Mouse (Mus musculus): ENCODE measurements around the gene Ccrl2. TPM values are rescaled to one million over a fixed set of nuclear protein-coding genes. Genes with fewer than 3 reads are reported as not detected.

Ccrl2 gene
- polyA plus RNA-seq, 1 experiment, result 13.8 TPM

DNA sequence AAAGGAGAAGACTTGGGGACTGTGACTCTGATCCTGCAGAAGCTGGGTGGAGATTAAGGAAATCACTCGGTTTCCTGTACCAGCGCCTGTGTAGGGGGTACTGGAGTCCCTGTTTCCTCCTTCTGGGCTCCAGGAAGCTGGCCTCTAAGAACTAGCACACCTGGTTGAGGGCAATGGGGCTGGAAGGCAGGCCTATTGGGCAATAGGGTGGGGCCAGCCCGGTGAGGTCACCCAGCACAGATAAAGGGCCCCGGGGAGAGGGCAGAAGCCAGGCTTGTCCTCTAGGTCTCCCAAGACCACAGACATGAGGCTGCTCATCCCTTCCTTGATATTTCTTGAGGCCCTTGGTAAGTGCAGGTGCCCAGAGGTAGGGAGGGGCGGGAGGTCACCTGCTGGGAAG lies 38.3 kb downstream of the Ccrl2 start, which contains the start of gene Ltf:
Gene Ltf, plus strand, starts transcription at position 250 of the 400 bp plus-strand sequence.
- Histone ChIP-seq H3K27ac (ENCODE audit: insufficient read depth, low read depth, low read length) (no peak within 1 kb of the TSS), H3K4me1 (ENCODE audit: control insufficient read depth, insufficient read depth, low read length) (no peaks in the 10 kb centered on the region), H3K36me3 (ENCODE audit: control insufficient read depth, insufficient read depth, low read length) (no peaks in the 10 kb centered on the region), H3K27me3 (replicated peaks; ENCODE audit: control insufficient read depth, insufficient read depth, low read length) (no peaks in the 10 kb centered on the region), H3K4me3 (ENCODE audit: insufficient read depth, low read depth, low read length) (no peak within 1 kb of the TSS)
- DNase-seq, result no peak
- WGBS, result 82% methylated on average over 5 of the region's 5 CpGs
- TF ChIP-seq CTCF (conservative IDR thresholded peaks at IDR 0.05; ENCODE audit: insufficient read depth, insufficient read length, low read depth, low read length) (no peak), POLR2A (IDR thresholded peaks at IDR 0.05; ENCODE audit: low read depth, low read length) (no peak)

DNA sequence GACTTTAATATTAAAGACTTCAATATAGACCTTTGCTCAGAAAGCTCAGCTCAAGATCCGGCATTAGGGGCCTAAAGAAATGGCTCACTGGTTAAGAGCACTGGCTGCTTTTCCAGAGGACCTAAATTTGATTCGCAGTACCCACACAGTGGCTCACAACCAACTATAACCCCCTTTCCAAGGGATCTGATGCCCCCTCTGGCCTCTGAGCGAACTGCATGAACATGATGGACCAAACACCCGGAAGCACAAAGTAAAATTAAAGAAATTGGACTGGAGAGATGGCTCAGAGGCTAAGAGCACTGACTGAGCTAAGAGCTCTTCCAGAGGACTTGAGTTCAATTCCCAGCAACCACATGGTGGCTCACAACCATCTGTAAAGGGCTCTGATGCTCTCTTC lies 41.7 kb downstream of the Ccrl2 start:
- H3K27ac ChIP-seq (ENCODE audit: insufficient read depth, low read depth, low read length), result no peak overlapping the region
- no peak overlapping the region for H3K4me3 ChIP-seq (ENCODE audit: insufficient read depth, low read depth, low read length)
- 0 out of 2 replicates have a peak, but pooled peaks have one; percentile 5 for TF ChIP-seq CTCF (conservative IDR thresholded peaks at IDR 0.05; ENCODE audit: insufficient read depth, insufficient read length, low read depth, low read length)
- TF ChIP-seq POLR2A (IDR thresholded peaks at IDR 0.05; ENCODE audit: low read depth, low read length), result no peak
- DNase-seq, result no peak
- H3K36me3 ChIP-seq (ENCODE audit: control insufficient read depth, insufficient read depth, low read length), result no peaks in the 10 kb centered on the region
- H3K4me1 ChIP-seq (ENCODE audit: control insufficient read depth, insufficient read depth, low read length), result no peaks in the 10 kb centered on the region
- 85% methylated on average over 4 of the region's 4 CpGs for WGBS
- H3K27me3 ChIP-seq (replicated peaks; ENCODE audit: control insufficient read depth, insufficient read depth, low read length), result no peaks in the 10 kb centered on the region

DNA sequence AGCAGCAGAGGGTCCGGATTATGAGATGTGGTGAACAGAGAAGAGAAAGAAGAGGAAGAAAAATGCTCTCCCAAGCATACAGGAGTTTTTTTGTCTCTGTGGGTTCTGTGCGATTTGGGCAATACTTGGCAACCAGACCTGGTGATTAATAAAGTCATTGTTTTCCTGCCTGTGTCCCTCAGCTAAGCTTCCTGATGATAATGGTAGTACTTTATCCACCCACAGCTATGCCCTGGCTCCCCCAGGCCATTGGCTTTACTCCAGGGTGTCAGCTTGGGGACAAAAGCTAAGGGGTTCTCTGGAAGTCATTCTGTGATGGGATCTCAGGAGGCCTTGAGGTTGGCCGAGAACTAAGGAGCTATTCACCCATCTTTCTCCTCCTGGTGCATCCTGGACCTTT lies 45.3 kb downstream of the Ccrl2 start:
- TF ChIP-seq CTCF (conservative IDR thresholded peaks at IDR 0.05; ENCODE audit: insufficient read depth, insufficient read length, low read depth, low read length), result no peak
- Histone ChIP-seq H3K27ac (ENCODE audit: insufficient read depth, low read depth, low read length) (peak overlapping the region; percentile 71), H3K4me3 (ENCODE audit: insufficient read depth, low read depth, low read length) (no peak overlapping the region), H3K36me3 (ENCODE audit: control insufficient read depth, insufficient read depth, low read length) (no peaks in the 10 kb centered on the region), H3K4me1 (ENCODE audit: control insufficient read depth, insufficient read depth, low read length) (no peaks in the 10 kb centered on the region), H3K27me3 (replicated peaks; ENCODE audit: control insufficient read depth, insufficient read depth, low read length) (no peaks in the 10 kb centered on the region)
- WGBS, result 86% methylated on average over 3 of the region's 3 CpGs
- DNase-seq, result peak; percentile 73

DNA sequence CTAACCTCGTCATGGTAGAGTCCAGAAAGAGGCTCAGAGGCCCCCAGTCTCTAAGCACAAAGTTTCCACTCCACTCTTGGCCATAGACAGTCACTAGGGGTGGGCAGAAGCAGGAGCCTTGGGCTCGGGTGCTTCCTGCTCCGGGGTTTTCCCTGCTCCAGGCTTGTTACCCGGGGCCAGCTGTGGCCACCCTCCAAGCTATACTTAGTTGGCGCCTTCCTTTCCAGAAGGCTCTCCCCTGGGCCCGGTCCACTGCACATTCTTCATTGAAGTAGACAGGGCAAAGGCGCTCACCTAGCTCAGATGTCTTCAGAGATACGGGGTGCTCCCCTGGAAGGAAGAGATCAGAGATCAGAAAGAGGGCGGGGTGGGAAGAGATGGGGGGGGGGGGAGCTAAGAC lies 45.8 kb downstream of the Ccrl2 start:
- 57% methylated on average over 9 of the region's 9 CpGs for WGBS
- Histone ChIP-seq H3K36me3 (ENCODE audit: control insufficient read depth, insufficient read depth, low read length) (no peaks in the 10 kb centered on the region), H3K4me3 (ENCODE audit: insufficient read depth, low read depth, low read length) (no peak overlapping the region), H3K27me3 (replicated peaks; ENCODE audit: control insufficient read depth, insufficient read depth, low read length) (no peaks in the 10 kb centered on the region), H3K4me1 (ENCODE audit: control insufficient read depth, insufficient read depth, low read length) (no peaks in the 10 kb centered on the region), H3K27ac (ENCODE audit: insufficient read depth, low read depth, low read length) (peak overlapping the region; percentile 80)
- DNase-seq, result peak; percentile 75
- no peak for TF ChIP-seq CTCF (conservative IDR thresholded peaks at IDR 0.05; ENCODE audit: insufficient read depth, insufficient read length, low read depth, low read length)

DNA sequence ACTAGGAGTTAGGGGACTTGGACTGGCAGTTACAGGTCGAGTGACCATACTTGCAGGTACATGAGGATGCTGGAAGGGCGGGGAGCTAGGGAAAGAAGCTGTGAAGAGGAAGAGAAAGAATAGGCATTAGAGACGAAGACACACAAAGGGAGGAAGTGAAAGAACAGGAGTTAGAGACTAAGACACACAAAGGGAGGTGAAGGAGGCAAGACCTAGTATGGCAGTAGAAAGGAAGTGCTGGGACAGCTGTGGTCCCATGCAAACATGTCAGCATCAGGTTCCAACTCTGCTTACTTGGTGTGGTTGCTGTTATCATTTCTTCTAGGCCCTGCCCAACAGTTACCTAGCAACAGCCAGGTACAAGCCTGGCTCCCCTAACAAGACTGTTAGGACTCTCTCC lies 47.6 kb downstream of the Ccrl2 start:
- WGBS, result 69% methylated on average over 3 of the region's 3 CpGs
- no peaks in the 10 kb centered on the region for H3K4me1 ChIP-seq (ENCODE audit: control insufficient read depth, insufficient read depth, low read length)
- no peaks in the 10 kb centered on the region for H3K27me3 ChIP-seq (replicated peaks; ENCODE audit: control insufficient read depth, insufficient read depth, low read length)
- H3K36me3 ChIP-seq (ENCODE audit: control insufficient read depth, insufficient read depth, low read length), result no peaks in the 10 kb centered on the region
- no peak for DNase-seq
- TF ChIP-seq CTCF (conservative IDR thresholded peaks at IDR 0.05; ENCODE audit: insufficient read depth, insufficient read length, low read depth, low read length) (no peak), POLR2A (IDR thresholded peaks at IDR 0.05; ENCODE audit: low read depth, low read length) (no peak)
- no peak overlapping the region for H3K4me3 ChIP-seq (ENCODE audit: insufficient read depth, low read depth, low read length)
- no peak overlapping the region for H3K27ac ChIP-seq (ENCODE audit: insufficient read depth, low read depth, low read length)

DNA sequence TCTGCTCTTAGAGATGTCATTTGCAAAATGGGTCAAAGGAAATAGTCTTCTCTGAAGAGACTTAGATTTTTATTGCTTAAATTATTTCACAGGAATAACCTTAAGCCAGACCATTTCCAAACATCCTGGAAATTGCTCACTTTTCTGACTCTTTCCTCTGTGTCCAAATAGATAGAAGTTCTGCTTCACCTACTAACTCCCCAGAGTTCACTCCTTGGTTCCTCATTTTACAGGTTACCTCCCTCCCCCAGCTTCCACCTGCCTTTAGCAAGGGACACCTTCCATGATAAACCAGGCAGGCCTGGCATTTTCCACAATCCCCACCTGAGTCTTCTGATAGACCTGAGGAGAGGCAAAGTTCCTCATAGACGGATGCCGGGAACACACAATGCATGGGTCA lies 50.8 kb downstream of the Ccrl2 start:
- no peak overlapping the region for H3K27ac ChIP-seq (ENCODE audit: insufficient read depth, low read depth, low read length)
- no peak for TF ChIP-seq POLR2A (IDR thresholded peaks at IDR 0.05; ENCODE audit: low read depth, low read length)
- H3K36me3 ChIP-seq (ENCODE audit: control insufficient read depth, insufficient read depth, low read length), result no peaks in the 10 kb centered on the region
- H3K27me3 ChIP-seq (replicated peaks; ENCODE audit: control insufficient read depth, insufficient read depth, low read length), result no peaks in the 10 kb centered on the region
- H3K4me3 ChIP-seq (ENCODE audit: insufficient read depth, low read depth, low read length), result no peak overlapping the region
- no peaks in the 10 kb centered on the region for H3K4me1 ChIP-seq (ENCODE audit: control insufficient read depth, insufficient read depth, low read length)
- DNase-seq, result no peak
- WGBS, result 95% methylated on average over 2 of the region's 2 CpGs

Other genes with a start within 250 kb of the Ccrl2 start
- gene Prss44, start 243.5 kb downstream of the Ccrl2 start, polyA plus RNA-seq (2012; rRNA removed), result not detected in 2 replicates
- not detected in 2 replicates for gene Prss43, start 230.8 kb downstream of the Ccrl2 start, polyA plus RNA-seq (2012; rRNA removed)
- not detected in 2 replicates for gene Prss45, start 222.9 kb downstream of the Ccrl2 start, polyA plus RNA-seq (2012; rRNA removed)
- gene Prss46, start 213.0 kb downstream of the Ccrl2 start, polyA plus RNA-seq (2012; rRNA removed), result not detected in 2 replicates
- not detected in 2 replicates for gene Prss50, start 199.6 kb downstream of the Ccrl2 start, polyA plus RNA-seq (2012; rRNA removed)
- 32.3 and 40.8 TPM in 2 replicates for gene Als2cl, start 177.6 kb downstream of the Ccrl2 start, polyA plus RNA-seq (2012; rRNA removed)
- gene Tmie, start 177.4 kb downstream of the Ccrl2 start, polyA plus RNA-seq (2012; rRNA removed), result 7.9 and 9.5 TPM in 2 replicates
- gene Fam240a, start 140.7 kb downstream of the Ccrl2 start, polyA plus RNA-seq (2012; rRNA removed), result not detected in 2 replicates
- gene Tdgf1, start 111.4 kb downstream of the Ccrl2 start, polyA plus RNA-seq (2012; rRNA removed), result not detected in 2 replicates
- 0.05 and 0.56 TPM in 2 replicates for gene Lrrc2, start 106.0 kb downstream of the Ccrl2 start, polyA plus RNA-seq (2012; rRNA removed)
- gene Rtp3, start 66.9 kb downstream of the Ccrl2 start, polyA plus RNA-seq (2012; rRNA removed), result 9.8 and 11.4 TPM in 2 replicates
- 0.39 and 0.63 TPM in 2 replicates for gene Ltf, start 38.2 kb downstream of the Ccrl2 start, polyA plus RNA-seq (2012; rRNA removed)
- gene Lrrfip2, start 60.1 kb upstream of the Ccrl2 start, polyA plus RNA-seq (2012; rRNA removed), result 10.7 and 12.7 TPM in 2 replicates
- 12.1 and 14.1 TPM in 2 replicates for gene Mlh1, start 214.3 kb upstream of the Ccrl2 start, polyA plus RNA-seq (2012; rRNA removed)
- 8.0 and 8.3 TPM in 2 replicates for gene Epm2aip1, start 214.4 kb upstream of the Ccrl2 start, polyA plus RNA-seq (2012; rRNA removed)

Measured in kidney, adult 2 months (tissue).